Mouse (Mus musculus): Measurements from ENCODE around the gene Cd46. TPM values are rescaled to one million over a fixed set of nuclear protein-coding genes. Genes with fewer than 3 reads are reported as not detected.

Gene Cd46
- polyA plus RNA-seq, 1 experiment from 2014 or later: 0.90 TPM

GRCm38 (mm10) chr1:195032738-195033137 is 59.3 kb downstream of the Cd46 start:
- WGBS: 85% methylated on average over 1 of the region's 1 CpGs
- Histone ChIP-seq H3K9ac (ENCODE audit: low read length) (no peak overlapping the region), H3K4me3 (ENCODE audit: low read depth, low read length) (no peak overlapping the region), H3K4me1 (ENCODE audit: control insufficient read depth, insufficient read depth, low read length) (no peaks in the 10 kb centered on the region), H3K27me3 (replicated peaks; ENCODE audit: control insufficient read depth, insufficient read depth, low read length) (no peaks in the 10 kb centered on the region), H3K4me2 (ENCODE audit: low read length) (no peak overlapping the region), H3K36me3 (ENCODE audit: control insufficient read depth, insufficient read depth, low read length) (0 out of 2 replicates have a peak, but pooled peaks cover 2% of the 10 kb centered on the region), H3K27ac (ENCODE audit: low read depth, low read length) (no peak overlapping the region), H3K9me3 (replicated peaks; ENCODE audit: control insufficient read depth, low read length) (no peaks in the 10 kb centered on the region)
- ATAC-seq: no peak
- DNase-seq (ENCODE audit: low spot score): no peak

GRCm38 (mm10) chr1:195031786-195032185 is 60.3 kb downstream of the Cd46 start:
- Histone ChIP-seq H3K27me3 (replicated peaks; ENCODE audit: control insufficient read depth, insufficient read depth, low read length) (no peaks in the 10 kb centered on the region), H3K9ac (ENCODE audit: low read length) (no peak overlapping the region), H3K36me3 (ENCODE audit: control insufficient read depth, insufficient read depth, low read length) (0 out of 2 replicates have a peak, but pooled peaks cover 2% of the 10 kb centered on the region), H3K4me3 (ENCODE audit: low read depth, low read length) (no peak overlapping the region), H3K27ac (ENCODE audit: low read depth, low read length) (no peak overlapping the region), H3K9me3 (replicated peaks; ENCODE audit: control insufficient read depth, low read length) (no peaks in the 10 kb centered on the region), H3K4me2 (ENCODE audit: low read length) (no peak overlapping the region), H3K4me1 (ENCODE audit: control insufficient read depth, insufficient read depth, low read length) (no peaks in the 10 kb centered on the region)
- DNase-seq (ENCODE audit: low spot score): no peak
- ATAC-seq: no peak

- Histone ChIP-seq H3K4me3 (ENCODE audit: low read depth, low read length) (no peak overlapping the region), H3K27ac (ENCODE audit: low read depth, low read length) (no peak overlapping the region), H3K27me3 (replicated peaks; ENCODE audit: control insufficient read depth, insufficient read depth, low read length) (no peaks in the 10 kb centered on the region), H3K4me1 (ENCODE audit: control insufficient read depth, insufficient read depth, low read length) (no peaks in the 10 kb centered on the region), H3K36me3 (ENCODE audit: control insufficient read depth, insufficient read depth, low read length) (no peaks in the 10 kb centered on the region), H3K9ac (ENCODE audit: low read length) (no peak overlapping the region), H3K4me2 (ENCODE audit: low read length) (no peak overlapping the region), H3K9me3 (replicated peaks; ENCODE audit: control insufficient read depth, low read length) (no peaks in the 10 kb centered on the region)
- WGBS: 65% methylated on average over 1 of the region's 1 CpGs
- ATAC-seq (no peak), DNase-seq (ENCODE audit: low spot score) (no peak)
These were observed 64.5 kb downstream of the Cd46 start for GRCm38 (mm10) chr1:195027507-195027906.

GRCm38 (mm10) chr1:195023848-195024247 is 68.2 kb downstream of the Cd46 start:
- Histone ChIP-seq H3K9me3 (replicated peaks; ENCODE audit: control insufficient read depth, low read length) (no peaks in the 10 kb centered on the region), H3K9ac (ENCODE audit: low read length) (no peak overlapping the region), H3K27me3 (replicated peaks; ENCODE audit: control insufficient read depth, insufficient read depth, low read length) (no peaks in the 10 kb centered on the region), H3K27ac (ENCODE audit: low read depth, low read length) (no peak overlapping the region), H3K4me3 (ENCODE audit: low read depth, low read length) (no peak overlapping the region), H3K36me3 (ENCODE audit: control insufficient read depth, insufficient read depth, low read length) (no peaks in the 10 kb centered on the region), H3K4me2 (ENCODE audit: low read length) (no peak overlapping the region), H3K4me1 (ENCODE audit: control insufficient read depth, insufficient read depth, low read length) (no peaks in the 10 kb centered on the region)
- 91% methylated on average over 1 of the region's 1 CpGs for WGBS
- ATAC-seq (no peak), DNase-seq (ENCODE audit: low spot score) (no peak)

GRCm38 (mm10) chr1:195021831-195022230 is 70.2 kb downstream of the Cd46 start:
- no peaks in the 10 kb centered on the region for H3K36me3 ChIP-seq (ENCODE audit: control insufficient read depth, insufficient read depth, low read length)
- no peaks in the 10 kb centered on the region for H3K9me3 ChIP-seq (replicated peaks; ENCODE audit: control insufficient read depth, low read length)
- H3K4me3 ChIP-seq (ENCODE audit: low read depth, low read length): no peak overlapping the region
- no peak overlapping the region for H3K4me2 ChIP-seq (ENCODE audit: low read length)
- ATAC-seq (no peak), DNase-seq (ENCODE audit: low spot score) (no peak)
- no peak overlapping the region for H3K27ac ChIP-seq (ENCODE audit: low read depth, low read length)
- WGBS: 69% methylated on average over 2 of the region's 2 CpGs
- H3K4me1 ChIP-seq (ENCODE audit: control insufficient read depth, insufficient read depth, low read length): no peaks in the 10 kb centered on the region
- H3K9ac ChIP-seq (ENCODE audit: low read length): no peak overlapping the region
- no peaks in the 10 kb centered on the region for H3K27me3 ChIP-seq (replicated peaks; ENCODE audit: control insufficient read depth, insufficient read depth, low read length)

GRCm38 (mm10) chr1:195019062-195019600 is 72.9 kb downstream of the Cd46 start:
- WGBS: 98% methylated on average over 5 of the region's 5 CpGs
- H3K36me3 ChIP-seq (ENCODE audit: control insufficient read depth, insufficient read depth, low read length): no peaks in the 10 kb centered on the region
- no peak overlapping the region for H3K27ac ChIP-seq (ENCODE audit: low read depth, low read length)
- DNase-seq (ENCODE audit: low spot score): no peak
- no peaks in the 10 kb centered on the region for H3K27me3 ChIP-seq (replicated peaks; ENCODE audit: control insufficient read depth, insufficient read depth, low read length)
- H3K4me3 ChIP-seq (ENCODE audit: low read depth, low read length): no peak overlapping the region
- no peak overlapping the region for H3K4me2 ChIP-seq (ENCODE audit: low read length)
- H3K9me3 ChIP-seq (replicated peaks; ENCODE audit: control insufficient read depth, low read length): no peaks in the 10 kb centered on the region
- no peaks in the 10 kb centered on the region for H3K4me1 ChIP-seq (ENCODE audit: control insufficient read depth, insufficient read depth, low read length)
- ATAC-seq: no peak
- H3K9ac ChIP-seq (ENCODE audit: low read length): no peak overlapping the region

GRCm38 (mm10) chr1:195018089-195018999 is 73.7 kb downstream of the Cd46 start:
- peak; percentile 61; the same call in 1 of the 2 replicates for ATAC-seq
- no peak overlapping the region for H3K4me3 ChIP-seq (ENCODE audit: low read depth, low read length)
- H3K27ac ChIP-seq (ENCODE audit: low read depth, low read length): no peak overlapping the region
- no peaks in the 10 kb centered on the region for H3K27me3 ChIP-seq (replicated peaks; ENCODE audit: control insufficient read depth, insufficient read depth, low read length)
- WGBS: 80% methylated on average over 9 of the region's 9 CpGs
- H3K9me3 ChIP-seq (replicated peaks; ENCODE audit: control insufficient read depth, low read length): no peaks in the 10 kb centered on the region
- H3K4me2 ChIP-seq (ENCODE audit: low read length): no peak overlapping the region
- no peak overlapping the region for H3K9ac ChIP-seq (ENCODE audit: low read length)
- H3K36me3 ChIP-seq (ENCODE audit: control insufficient read depth, insufficient read depth, low read length): no peaks in the 10 kb centered on the region
- DNase-seq (ENCODE audit: low spot score): peak; percentile 49
- no peaks in the 10 kb centered on the region for H3K4me1 ChIP-seq (ENCODE audit: control insufficient read depth, insufficient read depth, low read length)

GRCm38 (mm10) chr1:195017626-195018025 is 74.4 kb downstream of the Cd46 start:
- ATAC-seq (no peak), DNase-seq (ENCODE audit: low spot score) (no peak)
- H3K4me3 ChIP-seq (ENCODE audit: low read depth, low read length): no peak overlapping the region
- no peaks in the 10 kb centered on the region for H3K27me3 ChIP-seq (replicated peaks; ENCODE audit: control insufficient read depth, insufficient read depth, low read length)
- no peaks in the 10 kb centered on the region for H3K4me1 ChIP-seq (ENCODE audit: control insufficient read depth, insufficient read depth, low read length)
- no peak overlapping the region for H3K4me2 ChIP-seq (ENCODE audit: low read length)
- no peaks in the 10 kb centered on the region for H3K36me3 ChIP-seq (ENCODE audit: control insufficient read depth, insufficient read depth, low read length)
- no peak overlapping the region for H3K9ac ChIP-seq (ENCODE audit: low read length)
- 88% methylated on average over 4 of the region's 4 CpGs for WGBS
- H3K9me3 ChIP-seq (replicated peaks; ENCODE audit: control insufficient read depth, low read length): no peaks in the 10 kb centered on the region
- no peak overlapping the region for H3K27ac ChIP-seq (ENCODE audit: low read depth, low read length)
